Mouse (Mus musculus) central nervous system, embryonic 14 days (tissue): Measurements from ENCODE around the gene Mtln. TPM values are rescaled to one million over a fixed set of nuclear protein-coding genes. Genes with fewer than 3 reads are reported as not detected.

Experiments
- polyA plus RNA-seq: library from polyadenylated mRNA; depleted of rRNA; stranded (reverse); fragments of >200 nt; gene quantifications from 2 replicates; pipeline ENCODE4 v1.2.3, GENCODE M21; 2012; rRNA removed

Mtln gene
- polyA plus RNA-seq: 52.7 and 53.4 TPM in 2 replicates

GRCm38 (mm10) chr2:127791919-127792603 is at the start of gene Mtln:
Mtln (minus strand) TSS chr2:127792488.

GRCm38 (mm10) chr2:127838576-127838975 is 46.3 kb upstream of the Mtln start, which contains the start of gene Acoxl:
Acoxl (plus strand) TSS chr2:127838876.

GRCm38 (mm10) chr2:127831401-127832102 is 39.3 kb upstream of the Mtln start, which contains the start of gene Bub1:
Bub1 (minus strand) TSS chr2:127831865.

GRCm38 (mm10) chr2:127788440-127789116 is 3.7 kb downstream of the Mtln start, which contains the start of gene Nphp1:
Nphp1 (minus strand) TSS chr2:127788897.

Other genes with a start within 250 kb of the Mtln start
- 9.4 and 10.4 TPM in 2 replicates for gene Zfp661, start 205.4 kb downstream of the Mtln start, polyA plus RNA-seq
- 143 and 146 TPM in 2 replicates for gene Mrps5, start 205.3 kb downstream of the Mtln start, polyA plus RNA-seq
- 0.66 and 1.2 TPM in 2 replicates for gene Mal, start 135.8 kb downstream of the Mtln start, polyA plus RNA-seq
- 0.87 and 2.4 TPM in 2 replicates for gene Mall, start 62.6 kb downstream of the Mtln start, polyA plus RNA-seq
- 24.0 and 25.0 TPM in 2 replicates for gene Nphp1, start 3.6 kb downstream of the Mtln start, polyA plus RNA-seq
- 17.2 and 24.7 TPM in 2 replicates for gene Bub1, start 39.4 kb upstream of the Mtln start, polyA plus RNA-seq
- gene Acoxl, start 46.4 kb upstream of the Mtln start, polyA plus RNA-seq: 0.06 and 0.10 TPM in 2 replicates